Mouse (Mus musculus): ENCODE measurements at regions not wholly inside any gene's neighbourhood (a gene's known extent, or its start where the extent isn't known, plus 50 kb on each side); places are given as distances from the start of the nearest gene placed in this dataset.

GRCm38 (mm10) chr6:52472008-52472407, 158.7 kb downstream of the Evx1 start:
- no peak overlapping the region for H3K4me3 ChIP-seq (replicated peaks; ENCODE audit: low read length)
- ATAC-seq = no peak
- H3K27ac ChIP-seq (ENCODE audit: low read length) = no peak overlapping the region
- H3K4me1 ChIP-seq (replicated peaks; ENCODE audit: control insufficient read depth, insufficient read depth, low read length) = peaks cover 6% of the 10 kb centered on the region
- no peaks in the 10 kb centered on the region for H3K36me3 ChIP-seq (ENCODE audit: control insufficient read depth, insufficient read depth)
- WGBS = 85% methylated on average over 4 of the region's 4 CpGs
- no peaks in the 10 kb centered on the region for H3K9me3 ChIP-seq (ENCODE audit: control insufficient read depth, low read length)
- H3K27me3 ChIP-seq (replicated peaks; ENCODE audit: control insufficient read depth, insufficient read depth, low read length) = no peaks in the 10 kb centered on the region
- H3K9ac ChIP-seq (replicated peaks; ENCODE audit: low read depth, low read length) = no peak overlapping the region
- no peak overlapping the region for H3K4me2 ChIP-seq (ENCODE audit: low read length)

- H3K9ac ChIP-seq (replicated peaks; ENCODE audit: low read depth, low read length) = no peak overlapping the region
- H3K27ac ChIP-seq (ENCODE audit: low read length) = no peak overlapping the region
- no peak for ATAC-seq
- no peaks in the 10 kb centered on the region for H3K36me3 ChIP-seq (ENCODE audit: control insufficient read depth, insufficient read depth)
- no peaks in the 10 kb centered on the region for H3K9me3 ChIP-seq (ENCODE audit: control insufficient read depth, low read length)
- H3K4me3 ChIP-seq (replicated peaks; ENCODE audit: low read length) = no peak overlapping the region
- peaks cover 6% of the 10 kb centered on the region for H3K4me1 ChIP-seq (replicated peaks; ENCODE audit: control insufficient read depth, insufficient read depth, low read length)
- 44% methylated on average over 12 of the region's 12 CpGs for WGBS
- H3K27me3 ChIP-seq (replicated peaks; ENCODE audit: control insufficient read depth, insufficient read depth, low read length) = no peaks in the 10 kb centered on the region
- H3K4me2 ChIP-seq (ENCODE audit: low read length) = no peak overlapping the region
These were observed 159.8 kb downstream of the Evx1 start for GRCm38 (mm10) chr6:52473042-52473589.

- Histone ChIP-seq H3K9ac (replicated peaks; ENCODE audit: low read depth, low read length) (no peak overlapping the region), H3K27ac (ENCODE audit: low read length) (no peak overlapping the region), H3K4me1 (replicated peaks; ENCODE audit: control insufficient read depth, insufficient read depth, low read length) (peaks cover 6% of the 10 kb centered on the region), H3K4me2 (ENCODE audit: low read length) (0 out of 2 replicates have a peak overlapping the region, but pooled peaks have one; percentile 0), H3K27me3 (replicated peaks; ENCODE audit: control insufficient read depth, insufficient read depth, low read length) (no peaks in the 10 kb centered on the region), H3K9me3 (ENCODE audit: control insufficient read depth, low read length) (no peaks in the 10 kb centered on the region), H3K36me3 (ENCODE audit: control insufficient read depth, insufficient read depth) (no peaks in the 10 kb centered on the region), H3K4me3 (replicated peaks; ENCODE audit: low read length) (no peak overlapping the region)
- no peak for ATAC-seq
- whole genome bisulfite sequencing = 28% methylated on average over 11 of the region's 11 CpGs
These were observed 160.6 kb downstream of the Evx1 start for GRCm38 (mm10) chr6:52473924-52474323.

GRCm38 (mm10) chr6:52475676-52476075, 162.4 kb downstream of the Evx1 start:
- Histone ChIP-seq H3K9me3 (ENCODE audit: control insufficient read depth, low read length) (no peaks in the 10 kb centered on the region), H3K27ac (ENCODE audit: low read length) (no peak overlapping the region), H3K9ac (replicated peaks; ENCODE audit: low read depth, low read length) (no peak overlapping the region), H3K4me2 (ENCODE audit: low read length) (no peak overlapping the region), H3K4me3 (replicated peaks; ENCODE audit: low read length) (no peak overlapping the region), H3K27me3 (replicated peaks; ENCODE audit: control insufficient read depth, insufficient read depth, low read length) (no peaks in the 10 kb centered on the region), H3K4me1 (replicated peaks; ENCODE audit: control insufficient read depth, insufficient read depth, low read length) (peaks cover 6% of the 10 kb centered on the region), H3K36me3 (ENCODE audit: control insufficient read depth, insufficient read depth) (no peaks in the 10 kb centered on the region)
- 88% methylated on average over 8 of the region's 8 CpGs for WGBS
- no peak for ATAC-seq

- Histone ChIP-seq H3K4me3 (replicated peaks; ENCODE audit: low read length) (no peak overlapping the region), H3K4me2 (ENCODE audit: low read length) (no peak overlapping the region), H3K36me3 (ENCODE audit: control insufficient read depth, insufficient read depth) (no peaks in the 10 kb centered on the region), H3K4me1 (replicated peaks; ENCODE audit: control insufficient read depth, insufficient read depth, low read length) (peaks cover 6% of the 10 kb centered on the region), H3K9me3 (ENCODE audit: control insufficient read depth, low read length) (no peaks in the 10 kb centered on the region), H3K27me3 (replicated peaks; ENCODE audit: control insufficient read depth, insufficient read depth, low read length) (no peaks in the 10 kb centered on the region), H3K9ac (replicated peaks; ENCODE audit: low read depth, low read length) (no peak overlapping the region), H3K27ac (ENCODE audit: low read length) (no peak overlapping the region)
- no peak for ATAC-seq
- WGBS = 61% methylated on average over 7 of the region's 7 CpGs
These were observed 163.3 kb downstream of the Hibadh start for GRCm38 (mm10) chr6:52476907-52477306.

- 82% methylated on average over 7 of the region's 7 CpGs for WGBS
- H3K27ac ChIP-seq (ENCODE audit: low read length) = no peak overlapping the region
- ATAC-seq = no peak
These were observed 162.8 kb downstream of the Hibadh start for GRCm38 (mm10) chr6:52477380-52477779.

GRCm38 (mm10) chr6:52478624-52479023, 161.6 kb downstream of the Hibadh start:
- no peak overlapping the region for H3K4me3 ChIP-seq (replicated peaks; ENCODE audit: low read length)
- H3K27me3 ChIP-seq (replicated peaks; ENCODE audit: control insufficient read depth, insufficient read depth, low read length) = no peaks in the 10 kb centered on the region
- no peaks in the 10 kb centered on the region for H3K9me3 ChIP-seq (ENCODE audit: control insufficient read depth, low read length)
- no peak for ATAC-seq
- peaks cover 6% of the 10 kb centered on the region for H3K4me1 ChIP-seq (replicated peaks; ENCODE audit: control insufficient read depth, insufficient read depth, low read length)
- no peak overlapping the region for H3K27ac ChIP-seq (ENCODE audit: low read length)
- H3K4me2 ChIP-seq (ENCODE audit: low read length) = no peak overlapping the region
- WGBS = 80% methylated on average over 2 of the region's 2 CpGs
- no peak overlapping the region for H3K9ac ChIP-seq (replicated peaks; ENCODE audit: low read depth, low read length)
- H3K36me3 ChIP-seq (ENCODE audit: control insufficient read depth, insufficient read depth) = no peaks in the 10 kb centered on the region

More at GRCm38 (mm10) chr6:52477380-52477779, 162.8 kb downstream of the Hibadh start:
- no peak overlapping the region for H3K9ac ChIP-seq (replicated peaks; ENCODE audit: low read depth, low read length)
- H3K36me3 ChIP-seq (ENCODE audit: control insufficient read depth, insufficient read depth) = no peaks in the 10 kb centered on the region
- no peaks in the 10 kb centered on the region for H3K9me3 ChIP-seq (ENCODE audit: control insufficient read depth, low read length)
- H3K4me2 ChIP-seq (ENCODE audit: low read length) = no peak overlapping the region
- H3K4me3 ChIP-seq (replicated peaks; ENCODE audit: low read length) = no peak overlapping the region
- peaks cover 6% of the 10 kb centered on the region for H3K4me1 ChIP-seq (replicated peaks; ENCODE audit: control insufficient read depth, insufficient read depth, low read length)
- H3K27me3 ChIP-seq (replicated peaks; ENCODE audit: control insufficient read depth, insufficient read depth, low read length) = no peaks in the 10 kb centered on the region

GRCm38 (mm10) chr6:52479200-52479599, 161.0 kb downstream of the Hibadh start:
- 87% methylated on average over 12 of the region's 12 CpGs for WGBS

GRCm38 (mm10) chr6:52481975-52482374, 158.2 kb downstream of the Hibadh start:
- Histone ChIP-seq H3K4me2 (ENCODE audit: low read length) (no peak overlapping the region), H3K9me3 (ENCODE audit: control insufficient read depth, low read length) (no peaks in the 10 kb centered on the region), H3K4me3 (replicated peaks; ENCODE audit: low read length) (no peak overlapping the region), H3K27ac (ENCODE audit: low read length) (no peak overlapping the region), H3K9ac (replicated peaks; ENCODE audit: low read depth, low read length) (no peak overlapping the region), H3K27me3 (replicated peaks; ENCODE audit: control insufficient read depth, insufficient read depth, low read length) (0 out of 2 replicates have a peak, but pooled peaks cover 3% of the 10 kb centered on the region), H3K36me3 (ENCODE audit: control insufficient read depth, insufficient read depth) (no peaks in the 10 kb centered on the region), H3K4me1 (replicated peaks; ENCODE audit: control insufficient read depth, insufficient read depth, low read length) (no peaks in the 10 kb centered on the region)
- no peak for ATAC-seq
- WGBS = 87% methylated on average over 7 of the region's 7 CpGs

More at GRCm38 (mm10) chr6:52479200-52479599, 161.0 kb downstream of the Hibadh start:
- no peak overlapping the region for H3K4me3 ChIP-seq (replicated peaks; ENCODE audit: low read length)
- ATAC-seq = no peak
- no peaks in the 10 kb centered on the region for H3K27me3 ChIP-seq (replicated peaks; ENCODE audit: control insufficient read depth, insufficient read depth, low read length)
- H3K9ac ChIP-seq (replicated peaks; ENCODE audit: low read depth, low read length) = no peak overlapping the region
- no peak overlapping the region for H3K27ac ChIP-seq (ENCODE audit: low read length)
- no peaks in the 10 kb centered on the region for H3K9me3 ChIP-seq (ENCODE audit: control insufficient read depth, low read length)
- peaks cover 2% of the 10 kb centered on the region for H3K4me1 ChIP-seq (replicated peaks; ENCODE audit: control insufficient read depth, insufficient read depth, low read length)
- no peaks in the 10 kb centered on the region for H3K36me3 ChIP-seq (ENCODE audit: control insufficient read depth, insufficient read depth)
- no peak overlapping the region for H3K4me2 ChIP-seq (ENCODE audit: low read length)

- Histone ChIP-seq H3K4me3 (replicated peaks; ENCODE audit: low read length) (no peak overlapping the region), H3K4me2 (ENCODE audit: low read length) (no peak overlapping the region), H3K27ac (ENCODE audit: low read length) (no peak overlapping the region), H3K9me3 (ENCODE audit: control insufficient read depth, low read length) (no peaks in the 10 kb centered on the region), H3K4me1 (replicated peaks; ENCODE audit: control insufficient read depth, insufficient read depth, low read length) (no peaks in the 10 kb centered on the region), H3K36me3 (ENCODE audit: control insufficient read depth, insufficient read depth) (no peaks in the 10 kb centered on the region), H3K9ac (replicated peaks; ENCODE audit: low read depth, low read length) (no peak overlapping the region), H3K27me3 (replicated peaks; ENCODE audit: control insufficient read depth, insufficient read depth, low read length) (0 out of 2 replicates have a peak, but pooled peaks cover 3% of the 10 kb centered on the region)
- 70% methylated on average over 9 of the region's 9 CpGs for WGBS
- no peak for ATAC-seq
These were observed 154.0 kb downstream of the Hibadh start for GRCm38 (mm10) chr6:52486146-52486545.
